Mouse (Mus musculus) stomach, postnatal 0 days (tissue): ENCODE data around the gene Slc8a1.

Experiments
- CTCF ChIP-seq: IDR thresholded peaks from 2 replicates; pipeline ENCODE4 v1.5.1; 2016; ENCODE audit warnings: antibody characterized with exemption, low read depth, mild to moderate bottlenecking, moderate library complexity
- EP300 ChIP-seq: optimal IDR thresholded peaks from 2 replicates; pipeline ENCODE3; 2016; ENCODE audit warnings: antibody characterized with exemption

GRCm38 (mm10) chr17:81480351-81481161 lies 257.6 kb downstream of the Slc8a1 start:
- no peak for TF ChIP-seq EP300
- no peak for TF ChIP-seq CTCF
